Mouse (Mus musculus) CH12.LX (cell line): ENCODE results near the gene Coq7. TPM values are rescaled to one million over a fixed set of nuclear protein-coding genes. Genes with fewer than 3 reads are reported as not detected.

Source experiments
- DNase-seq: peaks from one replicate; pipeline ENCODE4 v3.0.0-alpha.2; 2013; ENCODE audit errors: extremely low read depth
- H3K27ac ChIP-seq: 2 replicates; pipeline ENCODE4 v1.5.1; 2012; ENCODE audit warnings: low read depth, mild to moderate bottlenecking, control low read depth, moderate library complexity; ENCODE audit not compliant: insufficient read depth
- H3K27me3 ChIP-seq: replicated peaks from 2 replicates; pipeline ENCODE3; 2012; ENCODE audit warnings: inconsistent platforms
- H3K36me3 ChIP-seq, 2 experiments: replicated peaks in 1 of 2; 2 replicates each; pipeline versions ENCODE3 to v1.6.1; 2012; ENCODE audit warnings: inconsistent platforms in 1 of 2, low read length in 1 of 2, mild to moderate bottlenecking in 1 of 2, mixed read lengths in 1 of 2, moderate library complexity in 1 of 2; ENCODE audit not compliant: control insufficient read depth in 1 of 2, insufficient read depth in 1 of 2
- H3K4me1 ChIP-seq, 2 experiments: 2 replicates each; pipeline ENCODE4 v1.6.1; 2012; ENCODE audit warnings: inconsistent platforms in 1 of 2, moderate library complexity in 1 of 2; ENCODE audit not compliant: insufficient read depth in 2 of 2, control insufficient read depth in 1 of 2
- H3K4me2 ChIP-seq: 2 replicates; pipeline ENCODE4 v1.6.1; 2012; ENCODE audit warnings: low read depth, mild to moderate bottlenecking, control low read depth; ENCODE audit not compliant: poor library complexity, insufficient read depth, severe bottlenecking
- H3K4me3 ChIP-seq, 3 experiments: fragments of 150-350 bp in 1 of 3; sonication (generic) in 1 of 3; replicated peaks in 1 of 3; 2 replicates each; pipeline versions ENCODE3 to v1.5.1; 2011 to 2012; ENCODE audit warnings: low read depth in 2 of 3, low read length in 2 of 3, mild to moderate bottlenecking in 2 of 3, moderate library complexity in 2 of 3, control low read depth in 1 of 3, improper control_type of control experiment in 1 of 3, inconsistent platforms in 1 of 3, mixed read lengths in 1 of 3; ENCODE audit not compliant: poor library complexity in 1 of 3
- H3K79me2 ChIP-seq: replicated peaks from 2 replicates; pipeline ENCODE4 v1.6.1; 2012; ENCODE audit warnings: mild to moderate bottlenecking, moderate library complexity; ENCODE audit not compliant: control insufficient read depth, poor library complexity, insufficient read depth, severe bottlenecking; ENCODE audit errors: extremely low read depth
- H3K9ac ChIP-seq: 2 replicates; pipeline ENCODE4 v1.6.1; 2012; ENCODE audit warnings: low read depth, mild to moderate bottlenecking, control low read depth, moderate library complexity; ENCODE audit not compliant: insufficient read depth
- H3K9me3 ChIP-seq: replicated peaks from 2 replicates; pipeline ENCODE3; 2012; ENCODE audit warnings: low read length, inconsistent platforms, mixed read lengths
- BHLHE40 ChIP-seq: IDR thresholded peaks from 2 replicates; pipeline ENCODE4 v1.6.1; 2011; ENCODE audit warnings: mild to moderate bottlenecking, low read depth, low read length, improper control_type of control experiment
- CHD2 ChIP-seq: IDR thresholded peaks from 2 replicates; pipeline ENCODE4 v1.6.1; 2011; ENCODE audit warnings: low read length, improper control_type of control experiment
- E2F4 ChIP-seq: IDR thresholded peaks from 2 replicates; pipeline ENCODE4 v1.6.1; 2011; ENCODE audit warnings: low read depth, low read length, improper control_type of control experiment; ENCODE audit not compliant: insufficient replicate concordance
- ELF1 ChIP-seq: IDR thresholded peaks from 2 replicates; pipeline ENCODE4 v1.6.1; 2014; ENCODE audit warnings: low read depth, mild to moderate bottlenecking, inconsistent platforms, low read length, improper control_type of control experiment
- ETS1 ChIP-seq: conservative IDR thresholded peaks from 2 replicates; pipeline ENCODE4 v1.6.1; 2012; ENCODE audit warnings: low read depth, mild to moderate bottlenecking, inconsistent platforms, low read length, improper control_type of control experiment, moderate library complexity
- GABPA ChIP-seq: IDR thresholded peaks from 2 replicates; pipeline ENCODE4 v1.6.1; 2012; ENCODE audit warnings: low read depth, low read length, improper control_type of control experiment, inconsistent platforms; ENCODE audit not compliant: insufficient replicate concordance
- HCFC1 ChIP-seq: IDR thresholded peaks from 2 replicates; pipeline ENCODE4 v1.6.1; 2012; ENCODE audit warnings: low read depth, mild to moderate bottlenecking, inconsistent platforms, low read length, improper control_type of control experiment
- IRF4 ChIP-seq: IDR thresholded peaks from 2 replicates; pipeline ENCODE4 v1.6.1; 2014; ENCODE audit warnings: low read depth, mild to moderate bottlenecking, inconsistent platforms, low read length, improper control_type of control experiment
- MAFK ChIP-seq: IDR thresholded peaks from 2 replicates; pipeline ENCODE4 v1.6.1; 2011; ENCODE audit warnings: low read length, improper control_type of control experiment; ENCODE audit not compliant: insufficient replicate concordance
- MAX ChIP-seq: IDR thresholded peaks from 2 replicates; pipeline ENCODE4 v1.6.1; 2011; ENCODE audit warnings: low read length, improper control_type of control experiment
- MEF2A ChIP-seq: IDR thresholded peaks from 2 replicates; pipeline ENCODE4 v1.6.1; 2014; ENCODE audit warnings: low read depth, mild to moderate bottlenecking, inconsistent platforms, low read length, improper control_type of control experiment, borderline replicate concordance
- MXI1 ChIP-seq: IDR thresholded peaks from 2 replicates; pipeline ENCODE4 v1.6.1; 2011; ENCODE audit warnings: mild to moderate bottlenecking, low read depth, low read length, improper control_type of control experiment
- MYC ChIP-seq: IDR thresholded peaks from 2 replicates; pipeline ENCODE4 v1.6.1; 2011; ENCODE audit warnings: low read depth, mild to moderate bottlenecking, improper control_type of control experiment, low read length
- NELFE ChIP-seq: IDR thresholded peaks from 2 replicates; pipeline ENCODE4 v1.6.1; 2011; ENCODE audit warnings: low read depth, low read length, improper control_type of control experiment
- POLR2A ChIP-seq: IDR thresholded peaks from 2 replicates; pipeline ENCODE4 v1.6.1; 2011; ENCODE audit warnings: low read depth, mild to moderate bottlenecking, improper control_type of control experiment, low read length
- POLR2AphosphoS2 ChIP-seq: IDR thresholded peaks from 2 replicates; pipeline ENCODE4 v1.6.1; 2011; ENCODE audit warnings: low read depth, low read length, improper control_type of control experiment
- SMC3 ChIP-seq: IDR thresholded peaks from 2 replicates; pipeline ENCODE4 v1.6.1; 2011; ENCODE audit warnings: low read depth, low read length, improper control_type of control experiment
- TCF12 ChIP-seq: IDR thresholded peaks from 2 replicates; pipeline ENCODE4 v1.6.1; 2014; ENCODE audit warnings: low read depth, mild to moderate bottlenecking, inconsistent platforms, low read length, improper control_type of control experiment
- UBTF ChIP-seq: IDR thresholded peaks from 2 replicates; pipeline ENCODE4 v1.6.1; 2012; ENCODE audit warnings: low read depth, mild to moderate bottlenecking, inconsistent platforms, low read length, improper control_type of control experiment, moderate library complexity
- USF1 ChIP-seq: IDR thresholded peaks from 2 replicates; pipeline ENCODE4 v1.6.1; 2014; ENCODE audit warnings: low read depth, mild to moderate bottlenecking, inconsistent platforms, low read length, improper control_type of control experiment
- USF2 ChIP-seq: conservative IDR thresholded peaks from 2 replicates; pipeline ENCODE4 v1.6.1; 2011; ENCODE audit warnings: low read depth, low read length, improper control_type of control experiment
- ZKSCAN1 ChIP-seq: IDR thresholded peaks from 2 replicates; pipeline ENCODE4 v1.6.1; 2012; ENCODE audit warnings: low read depth, inconsistent platforms, low read length, improper control_type of control experiment, borderline replicate concordance
- dilution Hi-C: fragments of 300-500 bp; cut with MboI; formaldehyde crosslinking; loops from 2 replicates; pipeline ENCODE4 v1.14.3; 2020; ENCODE audit warnings: low sequenced_read_pairs; ENCODE audit not compliant: extremely low pct_unique_long_range_greater_than_20kb, extremely low pct_ligation_motif_present
- in situ Hi-C: fragments of 300-500 bp; cut with MboI; formaldehyde crosslinking; loops from 3 replicates; pipeline ENCODE4 v1.14.3; 2019; ENCODE audit warnings: low sequenced_read_pairs, low pct_ligation_motif_present, low pct_unique_long_range_greater_than_20kb, mixed read lengths
- polyA plus RNA-seq: library from polyadenylated mRNA; unstranded; fragments of >175 nt; gene quantifications from 2 replicates; pipeline ENCODE4 v1.2.1, GENCODE M21; 2012; ENCODE audit warnings: low read depth; ENCODE audit not compliant: insufficient read length
- total RNA-seq, 2 experiments: library from RNA; depleted of rRNA; stranded (reverse); fragments of 300-350 nt in 1 of 2; fragments of >200 nt in 1 of 2; gene quantifications; 2 replicates each; pipeline ENCODE4 v1.2.3; 2012 to 2014

Coq7 gene
- total and polyA plus RNA-seq, 3 experiments, result 38.8 to 50.4 (median 43.6) TPM

DNA sequence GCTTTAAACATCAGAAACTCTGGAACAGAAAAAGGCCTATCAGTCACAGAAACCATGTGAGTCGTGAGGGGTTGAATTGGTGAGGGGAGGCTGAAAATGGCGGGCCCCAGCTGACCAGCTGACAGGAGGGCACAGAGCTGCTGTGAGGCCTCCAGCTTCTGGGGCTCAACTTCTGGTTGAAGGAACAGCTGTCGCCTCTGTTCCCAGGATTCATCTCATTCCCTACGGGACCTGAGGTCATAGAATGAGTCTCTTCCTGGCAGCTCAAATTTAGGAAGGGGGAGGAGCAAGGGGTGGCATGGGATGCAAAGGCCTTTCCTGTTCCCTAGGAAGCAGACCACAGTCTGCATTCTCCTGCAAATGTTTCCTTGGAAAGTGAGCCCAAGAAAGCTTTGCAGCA lies 29.3 kb downstream of the Coq7 start:
- Histone ChIP-seq H3K9ac (no peak overlapping the region), H3K79me2 (no peaks in the 10 kb centered on the region), H3K27me3 (peaks cover 3% of the 10 kb centered on the region), H3K36me3 (no peaks in the 10 kb centered on the region), H3K4me3 (no peak overlapping the region), H3K27ac (no peak overlapping the region), H3K4me1 (peaks cover 0 to 3% of the 10 kb centered on the region in 2 experiments; a peak in 1 of 4 replicates), H3K4me2 (no peak overlapping the region), H3K9me3 (no peaks in the 10 kb centered on the region)
- dilution Hi-C loops (no loop called here), in situ Hi-C loops (no loop called here)
- no peak for DNase-seq
- TF ChIP-seq MEF2A (no peak), TCF12 (no peak)

DNA sequence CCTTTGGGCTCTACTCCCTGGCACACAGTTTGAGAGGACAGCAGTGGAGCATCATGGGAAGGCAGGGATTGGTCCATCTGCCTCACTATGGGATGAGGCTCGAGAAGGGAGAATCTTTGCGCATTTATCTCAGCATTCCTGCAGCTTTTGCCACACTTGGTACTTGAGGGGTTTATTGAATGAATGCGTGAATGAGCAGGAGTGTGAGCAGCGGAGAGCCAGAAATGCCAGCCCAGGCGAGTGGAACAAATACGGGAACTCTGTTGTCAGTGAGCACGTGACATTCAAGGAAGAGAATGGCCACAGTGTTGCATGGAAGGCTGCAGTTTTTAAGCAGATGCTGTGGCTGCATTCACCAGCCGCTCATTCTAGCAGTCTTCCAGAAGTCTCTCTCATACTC lies 30.8 kb downstream of the Coq7 start:
- Histone ChIP-seq H3K9ac (no peak overlapping the region), H3K4me3 (no peak overlapping the region), H3K9me3 (peaks cover 3% of the 10 kb centered on the region), H3K27me3 (no peaks in the 10 kb centered on the region), H3K79me2 (no peaks in the 10 kb centered on the region), H3K4me1 (peaks cover 0 to 4% of the 10 kb centered on the region in 2 experiments; a peak in 1 of 4 replicates), H3K4me2 (no peak overlapping the region), H3K27ac (no peak overlapping the region), H3K36me3 (no peaks in the 10 kb centered on the region)
- in situ Hi-C loops (no loop called here), dilution Hi-C loops (no loop called here)
- TF ChIP-seq BHLHE40 (no peak), NELFE (no peak), ELF1 (no peak), ZKSCAN1 (no peak), MYC (no peak)
- DNase-seq, result no peak

DNA sequence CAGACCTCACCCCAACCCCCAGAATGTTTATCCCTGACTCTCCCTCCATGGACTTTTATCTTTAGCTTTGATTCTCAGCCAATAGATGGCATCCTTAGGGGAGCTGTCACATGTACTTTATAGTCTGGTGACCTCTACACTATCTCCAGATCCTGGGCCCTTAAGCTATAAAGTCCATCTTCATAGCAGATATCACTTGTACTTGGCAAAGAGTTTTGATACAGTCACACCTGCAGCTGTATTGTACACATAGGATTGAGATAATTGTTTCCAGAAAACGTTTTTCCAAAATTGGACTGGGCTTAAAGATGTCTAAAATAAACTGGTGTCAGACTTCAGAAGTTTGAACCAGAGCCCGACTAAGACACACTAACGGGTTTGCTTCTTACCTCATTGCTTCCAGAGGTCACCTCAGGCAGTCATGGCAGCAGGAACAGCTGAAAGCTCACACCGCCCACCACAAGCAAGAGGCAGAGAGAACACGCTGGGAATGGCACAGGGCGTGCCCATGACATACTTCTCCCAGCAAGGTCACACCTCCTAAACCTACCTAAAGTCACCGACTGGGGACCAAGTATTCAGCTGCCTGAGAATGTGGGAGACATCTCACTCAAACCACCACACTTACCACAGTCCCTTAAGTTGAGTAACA lies 33.2 kb downstream of the Coq7 start:
- peaks cover 5% of the 10 kb centered on the region for H3K9me3 ChIP-seq
- H3K36me3 ChIP-seq, result no peaks in the 10 kb centered on the region
- H3K4me2 ChIP-seq, result no peak overlapping the region
- peaks cover 0 to 4% of the 10 kb centered on the region in 2 experiments; a peak in 1 of 4 replicates for H3K4me1 ChIP-seq
- in situ Hi-C loops (no loop called here), dilution Hi-C loops (no loop called here)
- no peak overlapping the region for H3K27ac ChIP-seq
- H3K79me2 ChIP-seq, result no peaks in the 10 kb centered on the region
- H3K4me3 ChIP-seq, result no peak overlapping the region
- H3K27me3 ChIP-seq, result no peaks in the 10 kb centered on the region
- no peak overlapping the region for H3K9ac ChIP-seq
- no peak for DNase-seq
- TF ChIP-seq CHD2 (no peak), E2F4 (no peak), BHLHE40 (no peak), HCFC1 (no peak), UBTF (no peak), MAX (no peak), SMC3 (no peak), USF1 (no peak), USF2 (no peak), MEF2A (no peak), GABPA (no peak), ZKSCAN1 (no peak), MXI1 (no peak), NELFE (no peak), POLR2A (no peak), POLR2AphosphoS2 (no peak), IRF4 (no peak), ETS1 (no peak), MAFK (no peak)
